Comparison of ENCODE assay signal across 27 mouse cellular contexts in the genomic region with DNA sequence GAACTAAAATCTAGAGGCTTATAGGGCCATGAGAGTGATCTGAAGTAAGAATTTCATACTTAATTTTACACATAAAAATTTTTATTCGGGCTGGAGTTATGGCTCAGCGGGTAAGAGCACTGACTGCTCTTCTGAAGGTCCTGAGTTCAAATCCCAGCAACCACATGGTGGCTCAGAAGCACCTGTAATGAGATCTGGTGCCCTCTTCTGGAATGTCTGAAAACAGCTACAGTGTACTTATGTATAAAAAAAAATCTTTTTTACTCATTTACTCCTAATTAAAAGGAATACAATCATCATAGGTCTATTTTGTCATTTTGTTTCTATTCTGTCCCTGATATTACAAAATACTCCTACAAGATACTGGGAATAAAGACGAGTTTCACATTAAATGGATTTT. TPM values are rescaled to one million over a fixed set of nuclear protein-coding genes. Genes with fewer than 3 reads are reported as not detected.
DNase-seq lines count a peak whose midpoint lies in the region; ATAC-seq and TF ChIP-seq lines count a peak whose summit lies in the region.
"Had no signal": no experiment of that assay in that cellular context is flagged by ENCODE, and none has a peak within 500 bp of the region (broad histone marks: within the 10 kb centered on the region; RNA-seq: fewer than 3 reads in every experiment).

No protein-coding gene starts in this region.

- no peaks in the 10 kb centered on the region for H3K27me3 ChIP-seq in kidney, postnatal 0 days (ENCODE audit: insufficient read depth, low read length)
- H3K27me3 ChIP-seq in Patski = no peaks in the 10 kb centered on the region
- no peaks in the 10 kb centered on the region for H3K27me3 ChIP-seq in forebrain, embryonic 10.5 days (ENCODE audit: poor library complexity, severe bottlenecking)
- H3K27me3 ChIP-seq: embryonic facial prominence, embryonic 13.5 days; forebrain, embryonic 15.5 days; heart, embryonic 13.5 days; kidney, embryonic 15.5 days; limb, embryonic 13.5 days; liver, embryonic 13.5 days; lung, embryonic 15.5 days; neural tube, embryonic 13.5 days had no signal

- CTCF ChIA-PET in Patski (lab: Charles Lee) = no interaction called here

- no peak overlapping the region for H3K4me2 ChIP-seq in kidney, postnatal 0 days (ENCODE audit: low read length)
- H3K4me2 ChIP-seq: embryonic facial prominence, embryonic 13.5 days; forebrain, embryonic 15.5 days; heart, embryonic 13.5 days; kidney, embryonic 15.5 days; limb, embryonic 13.5 days; liver, embryonic 13.5 days; lung, embryonic 15.5 days; neural tube, embryonic 13.5 days had no signal

- no peak overlapping the region for H3K27ac ChIP-seq in kidney, postnatal 0 days
- H3K27ac ChIP-seq in forebrain, embryonic 10.5 days = no peak overlapping the region
- H3K27ac ChIP-seq: embryonic facial prominence, embryonic 13.5 days; forebrain, embryonic 15.5 days; heart, embryonic 13.5 days; kidney, embryonic 15.5 days; limb, embryonic 13.5 days; liver, embryonic 13.5 days; lung, embryonic 15.5 days; midbrain, embryonic 10.5 days; neural tube, embryonic 13.5 days had no signal

- 95% methylated on average over 3 of the region's 3 CpGs for WGBS in kidney, postnatal 0 days
- WGBS in forebrain, embryonic 10.5 days = 88% methylated on average over 3 of the region's 3 CpGs

- in situ Hi-C loops in Patski (cut with MboI; ENCODE audit: low pct_unique_long_range_greater_than_20kb) = no loop called here

- no peaks in the 10 kb centered on the region for H3K4me1 ChIP-seq in kidney, postnatal 0 days (replicated peaks; ENCODE audit: insufficient read depth, low read length)
- H3K4me1 ChIP-seq in forebrain, embryonic 10.5 days = no peaks in the 10 kb centered on the region
- H3K4me1 ChIP-seq: embryonic facial prominence, embryonic 13.5 days; forebrain, embryonic 15.5 days; heart, embryonic 13.5 days; kidney, embryonic 15.5 days; limb, embryonic 13.5 days; liver, embryonic 13.5 days; lung, embryonic 15.5 days; midbrain, embryonic 10.5 days; neural tube, embryonic 13.5 days had no signal

- POLR2A ChIA-PET in Patski (lab: Charles Lee) = no interaction called here

- no peaks in the 10 kb centered on the region for H3K36me3 ChIP-seq in kidney, postnatal 0 days (ENCODE audit: insufficient read depth, low read length)
- peaks cover 9% of the 10 kb centered on the region for H3K36me3 ChIP-seq in forebrain, embryonic 10.5 days (replicated peaks)
- H3K36me3 ChIP-seq: forebrain, embryonic 15.5 days; limb, embryonic 13.5 days; liver, embryonic 13.5 days; lung, embryonic 15.5 days; neural tube, embryonic 13.5 days had no signal

- TF ChIP-seq CTCF in kidney, postnatal 0 days (IDR thresholded peaks at IDR 0.05; ENCODE audit: low read depth) = peak; percentile 12; the same call in 1 of the 2 replicates
- TF ChIP-seq CTCF in Patski (IDR thresholded peaks at IDR 0.05) = peak; percentile 58

- no peak for DNase-seq in kidney, postnatal 0 days (ENCODE audit: low spot score)
- no peak for DNase-seq in kidney, postnatal 14 days
- peak; percentile 12 for DNase-seq in retina, embryonic 14.5 days (ENCODE audit: low spot score)
- DNase-seq in retina, postnatal 1 day = no peak
- DNase-seq in Patski (ENCODE audit: low read depth, low spot score) = no peak
- DNase-seq in forebrain, embryonic 10.5 days (ENCODE audit: extremely low spot score, low spot score) = no peak
- DNase-seq in left cerebral cortex, adult 18-20 months (ENCODE audit: low spot score in 2 of 2) = no peak
- DNase-seq: adrenal gland, adult 8-10 months; cerebellum, adult 18-20 months; embryo, embryonic 11 days; gastrocnemius, postnatal 10 days; heart, adult 11 months; heart, postnatal 14 days; kidney, adult 11 months; liver, embryonic 13.5 days; right cerebral cortex, adult 18-20 months; right cerebral cortex, postnatal 4 days had no signal

- ATAC-seq in kidney, postnatal 0 days (replicated peaks; ENCODE audit: low FRiP score, low read depth) = no peak
- no peak for ATAC-seq in Patski
- ATAC-seq: forebrain, embryonic 15.5 days; midbrain, embryonic 16.5 days had no signal

- H3K9me3 ChIP-seq in kidney, postnatal 0 days (replicated peaks; ENCODE audit: low read length) = no peaks in the 10 kb centered on the region
- no peaks in the 10 kb centered on the region for H3K9me3 ChIP-seq in forebrain, embryonic 10.5 days
- H3K9me3 ChIP-seq: embryonic facial prominence, embryonic 13.5 days; forebrain, embryonic 15.5 days; heart, embryonic 13.5 days; kidney, embryonic 15.5 days; limb, embryonic 13.5 days; liver, embryonic 13.5 days; lung, embryonic 15.5 days; midbrain, embryonic 10.5 days; neural tube, embryonic 13.5 days had no signal

- H3K4me3 ChIP-seq in kidney, postnatal 0 days (replicated peaks; ENCODE audit: low read depth, low read length) = no peak overlapping the region
- no peak overlapping the region for H3K4me3 ChIP-seq in forebrain, embryonic 10.5 days
- H3K4me3 ChIP-seq: embryonic facial prominence, embryonic 13.5 days; forebrain, embryonic 15.5 days; heart, embryonic 13.5 days; kidney, embryonic 15.5 days; limb, embryonic 13.5 days; liver, embryonic 13.5 days; lung, embryonic 15.5 days; midbrain, embryonic 10.5 days; myocyte; neural tube, embryonic 13.5 days had no signal

- no peak overlapping the region for H3K9ac ChIP-seq in kidney, postnatal 0 days (ENCODE audit: low read depth, low read length)
- H3K9ac ChIP-seq: embryonic facial prominence, embryonic 13.5 days; forebrain, embryonic 15.5 days; heart, embryonic 13.5 days; kidney, embryonic 15.5 days; limb, embryonic 13.5 days; liver, embryonic 13.5 days; lung, embryonic 15.5 days; neural tube, embryonic 13.5 days had no signal

RNA-seq across cellular contexts. Expression of gene Poln, which starts 21.7 kb away (rescaled TPM):
- 0.23 and 0.55 TPM in 2 replicates for polyA plus RNA-seq in kidney, postnatal 0 days (2015; fragmentation: Nextera tagmentation; extraction: Ambion mirVana)
- 0.53 TPM for polyA plus RNA-seq in Patski (2021)
- polyA plus RNA-seq in forebrain, embryonic 10.5 days (2016; fragmentation: Nextera tagmentation; extraction: Ambion mirVana) = 0.77 and 0.89 TPM in 2 replicates
- total RNA-seq in left cerebral cortex, adult 18-20 months (2021) = 1 to 10 TPM; 1.6 TPM

RNA-seq across cellular contexts. Expression of gene Haus3, which starts 21.8 kb away (rescaled TPM):
- 22.3 and 25.7 TPM in 2 replicates for polyA plus RNA-seq in kidney, postnatal 0 days (2015; fragmentation: Nextera tagmentation; extraction: Ambion mirVana)
- polyA plus RNA-seq in Patski (2021) = 16.7 TPM
- polyA plus RNA-seq in forebrain, embryonic 10.5 days (2016; fragmentation: Nextera tagmentation; extraction: Ambion mirVana) = 53.8 and 59.4 TPM in 2 replicates
- 1 to 10 TPM; 7.8 to 8.6 TPM for total RNA-seq in left cerebral cortex, adult 18-20 months (2021)

RNA-seq across cellular contexts. Expression of gene Mxd4, which starts 40.0 kb away (rescaled TPM):
- polyA plus RNA-seq in kidney, postnatal 0 days (2015; fragmentation: Nextera tagmentation; extraction: Ambion mirVana) = 34.6 and 35.7 TPM in 2 replicates
- 60.1 TPM for polyA plus RNA-seq in Patski (2021)
- 11.1 and 14.6 TPM in 2 replicates for polyA plus RNA-seq in forebrain, embryonic 10.5 days (2016; fragmentation: Nextera tagmentation; extraction: Ambion mirVana)
- 10 to 100 TPM; 74.0 to 80.4 TPM for total RNA-seq in left cerebral cortex, adult 18-20 months (2021)
